Mouse (Mus musculus): Measurements from ENCODE around the gene Inava. TPM values are rescaled to one million over a fixed set of nuclear protein-coding genes. Genes with fewer than 3 reads are reported as not detected.

Inava gene
- polyA plus RNA-seq, 1 experiment from 2014 or later: 21.1 TPM

- Histone ChIP-seq H3K27me3 (no peaks in the 10 kb centered on the region), H3K9me3 (no peaks in the 10 kb centered on the region), H3K27ac (no peak overlapping the region), H3K36me3 (peaks cover 43% of the 10 kb centered on the region), H3K4me3 (no peak overlapping the region), H3K4me1 (peaks cover 12% of the 10 kb centered on the region), H3K4me2 (replicated peaks) (no peak overlapping the region), H3K9ac (peak overlapping the region; percentile 25; the same call in 1 of the 2 replicates)
- ATAC-seq (ENCODE audit: low FRiP score, low read depth): no peak
- WGBS: 89% methylated on average over 2 of the region's 2 CpGs
Observed at GRCm38 (mm10) chr1:136177085-136177484, 57.0 kb downstream of the Inava start.

- H3K4me3 ChIP-seq: no peak overlapping the region
- H3K27me3 ChIP-seq: no peaks in the 10 kb centered on the region
- WGBS: 37% methylated on average over 6 of the region's 6 CpGs
- peak; percentile 18; the same call in 1 of the 2 replicates for ATAC-seq (ENCODE audit: low FRiP score, low read depth)
- peaks cover 57% of the 10 kb centered on the region for H3K36me3 ChIP-seq
- no peak overlapping the region for H3K4me2 ChIP-seq (replicated peaks)
- no peak overlapping the region for H3K27ac ChIP-seq
- H3K9ac ChIP-seq: no peak overlapping the region
- H3K9me3 ChIP-seq: no peaks in the 10 kb centered on the region
- H3K4me1 ChIP-seq: peaks cover 12% of the 10 kb centered on the region
Observed at GRCm38 (mm10) chr1:136175183-136175582, 58.9 kb downstream of the Inava start.

- 16% methylated on average over 13 of the region's 13 CpGs for WGBS
- ATAC-seq (ENCODE audit: low FRiP score, low read depth): no peak
- H3K9ac ChIP-seq: no peak overlapping the region
- no peak overlapping the region for H3K27ac ChIP-seq
- H3K4me1 ChIP-seq: peaks cover 12% of the 10 kb centered on the region
- H3K4me2 ChIP-seq (replicated peaks): peak overlapping the region; percentile 21; the same call in 1 of the 2 replicates
- peaks cover 60% of the 10 kb centered on the region for H3K36me3 ChIP-seq
- H3K27me3 ChIP-seq: no peaks in the 10 kb centered on the region
- no peaks in the 10 kb centered on the region for H3K9me3 ChIP-seq
- no peak overlapping the region for H3K4me3 ChIP-seq
Observed at GRCm38 (mm10) chr1:136174101-136174606, 59.9 kb downstream of the Inava start.

GRCm38 (mm10) chr1:136172696-136173095, 61.4 kb downstream of the Inava start:
- H3K4me1 ChIP-seq: peaks cover 12% of the 10 kb centered on the region
- WGBS: 62% methylated on average over 12 of the region's 12 CpGs
- H3K27me3 ChIP-seq: no peaks in the 10 kb centered on the region
- H3K36me3 ChIP-seq: peaks cover 72% of the 10 kb centered on the region
- H3K9me3 ChIP-seq: no peaks in the 10 kb centered on the region
- H3K9ac ChIP-seq: peak overlapping the region; percentile 8; the same call in 1 of the 2 replicates
- no peak for ATAC-seq (ENCODE audit: low FRiP score, low read depth)
- H3K4me2 ChIP-seq (replicated peaks): no peak overlapping the region
- H3K27ac ChIP-seq: no peak overlapping the region
- H3K4me3 ChIP-seq: no peak overlapping the region

- Histone ChIP-seq H3K4me1 (peaks cover 12% of the 10 kb centered on the region), H3K4me2 (replicated peaks) (no peak overlapping the region), H3K27ac (no peak overlapping the region), H3K9me3 (no peaks in the 10 kb centered on the region), H3K36me3 (peaks cover 72% of the 10 kb centered on the region), H3K4me3 (no peak overlapping the region), H3K27me3 (no peaks in the 10 kb centered on the region), H3K9ac (no peak overlapping the region)
- peak; percentile 70 for ATAC-seq (ENCODE audit: low FRiP score, low read depth)
- WGBS: 7% methylated on average over 5 of the region's 5 CpGs
Observed at GRCm38 (mm10) chr1:136170109-136170508, 64.0 kb downstream of the Inava start.

- Histone ChIP-seq H3K4me2 (replicated peaks) (no peak overlapping the region), H3K27me3 (no peaks in the 10 kb centered on the region), H3K36me3 (peaks cover 81% of the 10 kb centered on the region), H3K4me3 (no peak overlapping the region), H3K9me3 (no peaks in the 10 kb centered on the region), H3K27ac (no peak overlapping the region), H3K4me1 (no peaks in the 10 kb centered on the region), H3K9ac (no peak overlapping the region)
- ATAC-seq (ENCODE audit: low FRiP score, low read depth): no peak
- WGBS: 69% methylated on average over 8 of the region's 8 CpGs
Observed at GRCm38 (mm10) chr1:136167657-136168056, 66.4 kb downstream of the Inava start.

GRCm38 (mm10) chr1:136165436-136165835, 68.6 kb downstream of the Inava start:
- peaks cover 84% of the 10 kb centered on the region for H3K36me3 ChIP-seq
- 60% methylated on average over 2 of the region's 2 CpGs for WGBS
- H3K27me3 ChIP-seq: no peaks in the 10 kb centered on the region
- no peak overlapping the region for H3K9ac ChIP-seq
- no peaks in the 10 kb centered on the region for H3K9me3 ChIP-seq
- no peak overlapping the region for H3K27ac ChIP-seq
- 0 out of 2 replicates have a peak, but pooled peaks cover 7% of the 10 kb centered on the region for H3K4me1 ChIP-seq
- H3K4me3 ChIP-seq: no peak overlapping the region
- no peak overlapping the region for H3K4me2 ChIP-seq (replicated peaks)
- no peak for ATAC-seq (ENCODE audit: low FRiP score, low read depth)

Other genes with a start within 250 kb of the Inava start
- 0.09 TPM in 1 of 2 replicates, not detected in the other for gene Igfn1, start 227.9 kb downstream of the Inava start, polyA plus RNA-seq (2015; fragmentation: Nextera tagmentation; extraction: Ambion mirVana)
- 214 and 215 TPM in 2 replicates for gene Tmem9, start 226.1 kb downstream of the Inava start, polyA plus RNA-seq (2015; fragmentation: Nextera tagmentation; extraction: Ambion mirVana)
- gene Ascl5, start 183.5 kb downstream of the Inava start, polyA plus RNA-seq (2015; fragmentation: Nextera tagmentation; extraction: Ambion mirVana): not detected in 2 replicates
- gene Cacna1s, start 181.5 kb downstream of the Inava start, polyA plus RNA-seq (2015; fragmentation: Nextera tagmentation; extraction: Ambion mirVana): 4.2 and 5.0 TPM in 2 replicates
- 5.5 and 5.6 TPM in 2 replicates for gene Kif21b, start 102.9 kb downstream of the Inava start, polyA plus RNA-seq (2015; fragmentation: Nextera tagmentation; extraction: Ambion mirVana)
- gene Mroh3, start 21.4 kb downstream of the Inava start, polyA plus RNA-seq (2015; fragmentation: Nextera tagmentation; extraction: Ambion mirVana): 0.17 TPM in 1 of 2 replicates, not detected in the other
- not detected in 2 replicates for gene Gpr25, start 26.6 kb upstream of the Inava start, polyA plus RNA-seq (2015; fragmentation: Nextera tagmentation; extraction: Ambion mirVana)
- 9.9 and 10.1 TPM in 2 replicates for gene Camsap2, start 111.8 kb upstream of the Inava start, polyA plus RNA-seq (2015; fragmentation: Nextera tagmentation; extraction: Ambion mirVana)
- 20.1 and 20.2 TPM in 2 replicates for gene Ddx59, start 181.0 kb upstream of the Inava start, polyA plus RNA-seq (2015; fragmentation: Nextera tagmentation; extraction: Ambion mirVana)
- gene Kif14, start 232.1 kb upstream of the Inava start, polyA plus RNA-seq (2015; fragmentation: Nextera tagmentation; extraction: Ambion mirVana): 5.8 and 6.5 TPM in 2 replicates